Mouse (Mus musculus) cerebellum, postnatal 4 days (tissue): ENCODE data around the gene Phf20.
A peak's percentile ranks its signal among the peaks of the same experiment; 100 is the strongest.

Source experiments
- DNase-seq, 2 experiments: peaks; one replicate each; pipeline ENCODE4 v3.0.0; 2022; ENCODE audit warnings: low spot score in 2 of 2, mixed read lengths in 1 of 2

The Phf20 gene

DNA sequence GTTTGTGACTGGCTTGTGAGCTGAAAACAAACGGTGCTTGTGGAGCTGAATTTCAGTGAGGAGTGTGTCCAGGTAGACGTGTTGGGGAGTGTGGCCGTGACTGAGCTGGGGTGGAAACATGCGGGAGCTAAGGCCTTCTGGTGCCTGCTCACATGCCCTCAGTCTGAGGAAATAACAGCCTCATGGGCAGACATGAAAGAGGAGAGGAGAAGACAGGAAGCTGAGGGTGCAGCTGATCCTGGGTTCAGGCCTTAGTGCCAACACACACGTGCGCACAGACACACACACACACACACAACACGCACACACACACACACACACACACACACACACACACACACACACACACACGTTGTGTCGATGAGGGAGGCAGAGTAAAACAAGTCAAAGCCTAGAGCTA lies 71.4 kb downstream of the Phf20 start:
- no peak for DNase-seq

DNA sequence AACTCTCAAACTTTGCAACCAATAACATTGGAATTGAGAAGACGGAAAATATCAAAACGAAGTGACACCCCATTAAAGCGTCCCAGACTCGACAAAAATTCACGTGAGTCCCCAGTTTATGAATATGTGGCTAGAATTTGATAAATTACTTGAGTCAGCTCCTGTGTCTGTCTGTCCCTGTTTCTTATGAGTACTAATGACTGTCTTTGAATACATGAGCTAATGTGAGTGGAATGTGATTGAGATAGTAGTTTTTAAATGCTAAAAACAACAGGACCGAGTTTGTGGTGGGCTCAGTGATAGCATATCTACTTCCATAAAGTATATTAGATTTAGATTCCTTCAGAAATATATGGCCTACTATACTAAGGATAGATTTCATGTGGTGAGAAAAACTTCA lies 76.3 kb downstream of the Phf20 start:
- DNase-seq, result no peak

DNA sequence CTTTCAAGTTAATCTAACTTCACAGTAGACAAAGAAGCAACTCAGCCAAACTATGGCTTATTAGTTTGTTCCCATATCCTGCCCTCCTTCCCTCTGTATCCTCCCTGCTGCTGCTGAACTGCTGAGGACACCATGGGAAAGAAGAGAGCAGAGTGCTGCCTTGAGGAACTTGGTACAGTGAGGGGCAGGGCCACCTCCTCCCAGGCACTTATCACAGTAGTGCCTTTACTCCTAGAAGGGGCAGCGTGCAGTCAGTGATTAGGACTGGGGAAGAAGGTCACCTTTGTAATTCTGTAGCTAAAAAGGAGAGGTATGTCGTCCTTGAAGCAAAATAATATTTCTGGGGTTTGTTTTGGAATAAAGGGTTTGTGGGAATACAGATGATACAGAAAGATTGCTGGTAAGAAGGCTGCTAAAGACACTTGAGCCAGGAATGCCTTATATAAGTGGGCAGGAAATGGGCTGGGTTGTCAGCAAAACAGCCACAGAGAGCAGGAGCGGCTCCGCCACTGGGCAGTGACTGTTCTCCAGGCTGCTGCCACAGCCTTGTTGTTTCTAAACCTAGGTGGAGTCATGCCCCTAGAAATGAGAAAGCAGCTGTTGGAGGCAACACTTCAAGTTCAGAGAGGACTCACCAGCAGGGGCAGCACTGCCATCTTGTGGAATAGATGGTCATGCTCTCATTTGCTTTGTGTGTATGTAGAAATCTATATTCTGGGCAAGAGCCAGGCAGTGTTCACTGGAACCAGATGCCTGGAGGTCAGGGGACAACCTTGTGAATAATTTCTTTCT lies 82.2 kb downstream of the Phf20 start:
- DNase-seq, result peak; percentile 65 to 75

DNA sequence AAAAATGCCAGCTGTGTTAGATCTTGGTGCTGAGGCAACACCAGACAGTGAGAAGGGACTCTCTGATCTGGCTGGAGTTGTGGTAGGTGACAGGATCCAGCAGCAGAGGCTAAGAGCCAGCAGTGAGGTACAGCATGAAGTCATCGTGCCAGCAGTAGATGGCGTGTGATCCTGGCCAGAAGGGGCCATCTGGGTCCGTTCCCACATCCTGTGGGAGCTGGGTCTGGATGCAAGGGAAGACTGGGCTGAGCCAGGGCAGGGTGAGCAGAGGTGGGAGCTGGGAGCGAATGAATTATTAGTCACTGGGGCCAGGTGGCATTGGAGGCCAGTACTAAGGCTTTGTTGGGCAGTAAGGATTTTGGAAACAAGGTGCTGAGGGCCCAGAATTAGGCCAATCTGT lies 85.0 kb downstream of the Phf20 start:
- no peak for DNase-seq

- no peak for DNase-seq
Observed at GRCm38 (mm10) chr2:156285161-156285560, 88.9 kb downstream of the Phf20 start.

DNA sequence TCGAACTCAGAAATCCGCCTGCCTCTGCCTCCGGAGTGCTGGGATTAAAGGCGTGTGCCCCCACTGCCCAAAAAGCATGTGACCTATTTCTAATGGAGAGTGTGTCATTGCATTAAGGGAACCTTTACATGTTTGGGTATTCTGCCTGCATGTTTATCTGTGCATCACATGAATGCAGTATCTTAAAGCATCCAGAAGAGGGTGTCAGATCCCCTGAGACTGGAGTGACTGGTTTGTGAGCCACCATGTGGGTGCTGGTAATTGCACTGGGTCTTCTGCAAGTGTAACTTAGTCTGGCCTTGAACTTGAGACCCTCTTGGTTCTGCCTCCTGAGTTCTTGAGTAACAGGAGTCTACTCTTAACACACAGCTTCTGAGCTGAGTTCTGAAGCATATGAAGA lies 90.5 kb downstream of the Phf20 start:
- no peak for DNase-seq

- no peak for DNase-seq
Observed at GRCm38 (mm10) chr2:156288222-156288621, 92.0 kb downstream of the Phf20 start.

GRCm38 (mm10) chr2:156289552-156290160 lies 93.4 kb downstream of the Phf20 start:
- DNase-seq, result no peak

DNA sequence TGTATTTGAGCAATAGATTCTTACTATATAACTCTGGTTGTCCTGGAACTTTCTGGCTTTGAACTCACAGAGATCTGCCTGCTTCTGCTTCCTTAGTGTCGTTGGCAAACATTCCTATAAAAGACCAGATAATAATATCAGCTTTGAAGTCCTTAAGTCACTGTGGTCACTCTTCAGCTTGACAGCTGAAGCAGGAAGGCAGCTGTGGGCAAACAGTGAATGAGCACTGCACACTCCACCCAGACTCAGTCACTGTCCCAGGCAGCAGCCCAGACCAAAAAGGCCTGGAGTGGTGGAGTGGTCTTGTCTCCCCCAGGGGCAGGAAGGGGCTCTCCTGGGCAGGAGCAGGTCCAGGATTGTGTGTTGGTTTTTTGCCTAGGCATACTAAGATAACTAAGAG lies 95.7 kb downstream of the Phf20 start:
- no peak for DNase-seq

DNA sequence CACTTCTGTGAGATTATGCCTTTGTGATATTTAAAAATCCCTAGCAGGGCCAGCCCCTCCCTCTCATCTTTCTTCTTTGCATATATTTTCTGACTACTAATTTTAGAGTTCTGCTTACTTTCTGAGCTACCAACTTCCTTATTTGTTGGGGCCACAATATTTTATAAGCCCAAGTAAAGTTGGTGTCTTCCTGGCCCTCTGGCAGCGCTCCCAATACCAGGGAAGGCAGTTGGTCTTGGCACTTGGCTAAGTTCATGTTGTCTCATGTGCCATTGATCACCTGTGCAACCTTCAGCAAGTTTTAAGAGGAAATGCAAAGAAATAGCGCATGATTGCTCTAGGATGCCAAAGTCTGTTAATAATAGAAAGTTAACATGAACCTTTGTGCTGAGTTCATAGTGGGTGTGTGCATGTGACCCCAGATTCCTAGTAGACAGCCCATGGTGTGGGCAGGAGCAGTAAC lies 99.4 kb downstream of the Phf20 start:
- no peak for DNase-seq

DNA sequence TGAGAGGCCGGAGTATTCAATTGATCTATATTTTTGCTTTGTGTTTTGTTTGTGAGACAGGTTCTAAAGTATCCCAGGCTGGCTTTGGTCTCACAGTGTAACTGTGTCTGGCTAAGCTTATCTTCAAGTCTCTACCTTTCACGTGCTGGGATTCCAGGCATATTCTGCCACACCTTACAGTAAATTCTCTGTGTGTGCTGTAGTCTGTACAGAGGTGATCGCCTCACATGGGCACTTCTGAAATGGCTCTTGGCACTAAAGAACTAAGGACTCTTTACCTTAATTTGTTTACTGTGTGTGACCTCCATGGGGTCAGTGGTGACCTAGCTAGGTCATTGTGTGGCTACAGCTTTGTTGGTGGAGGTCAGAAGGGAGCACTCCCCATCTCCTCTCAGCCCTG lies 99.9 kb downstream of the Phf20 start:
- no peak for DNase-seq

- DNase-seq, result no peak
Observed at GRCm38 (mm10) chr2:156297653-156298052, 101.4 kb downstream of the Phf20 start.

DNA sequence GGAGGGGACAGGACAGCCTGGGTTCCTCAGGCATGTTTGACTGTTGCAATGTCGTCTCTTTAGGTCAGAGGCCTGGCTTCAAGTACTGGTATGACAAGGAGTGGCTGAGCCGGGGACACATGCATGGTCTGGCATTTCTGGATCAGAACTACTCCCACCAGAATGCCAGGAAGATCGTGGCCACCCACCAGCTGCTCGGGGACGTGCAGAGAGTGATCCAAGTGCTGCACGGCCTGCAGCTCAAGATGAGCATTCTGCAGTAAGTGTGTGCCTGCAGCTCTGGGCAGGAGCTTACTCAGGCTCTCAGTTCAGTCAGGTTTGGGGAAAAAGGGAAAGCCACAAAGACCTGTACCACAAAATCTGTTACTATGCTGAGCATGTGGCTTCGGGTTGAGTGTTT lies 102.2 kb downstream of the Phf20 start:
- no peak for DNase-seq

DNA sequence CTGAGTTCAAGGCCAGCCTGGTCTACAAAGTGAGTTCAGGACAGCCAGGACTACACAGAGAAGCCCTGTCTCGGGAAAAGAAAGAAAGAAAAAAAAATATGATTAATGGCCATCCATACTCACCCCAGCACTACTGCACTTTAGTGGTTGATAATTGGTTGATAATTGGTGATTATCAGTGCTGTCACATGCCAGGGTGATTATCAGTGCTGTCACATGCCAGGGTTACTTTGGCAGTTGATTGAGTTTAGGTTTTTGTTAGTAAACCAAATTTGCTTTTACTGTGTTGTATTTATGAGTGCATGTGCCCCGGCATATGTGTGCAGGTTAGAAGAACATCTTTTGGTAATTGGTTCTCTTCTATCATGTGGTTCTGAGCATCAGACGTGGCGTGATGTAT lies 105.8 kb downstream of the Phf20 start:
- no peak for DNase-seq

GRCm38 (mm10) chr2:156304351-156304750 lies 108.1 kb downstream of the Phf20 start:
- DNase-seq, result no peak

GRCm38 (mm10) chr2:156305818-156306217 lies 109.6 kb downstream of the Phf20 start:
- peak in 1 of 2 experiments; percentile 10 for DNase-seq

DNA sequence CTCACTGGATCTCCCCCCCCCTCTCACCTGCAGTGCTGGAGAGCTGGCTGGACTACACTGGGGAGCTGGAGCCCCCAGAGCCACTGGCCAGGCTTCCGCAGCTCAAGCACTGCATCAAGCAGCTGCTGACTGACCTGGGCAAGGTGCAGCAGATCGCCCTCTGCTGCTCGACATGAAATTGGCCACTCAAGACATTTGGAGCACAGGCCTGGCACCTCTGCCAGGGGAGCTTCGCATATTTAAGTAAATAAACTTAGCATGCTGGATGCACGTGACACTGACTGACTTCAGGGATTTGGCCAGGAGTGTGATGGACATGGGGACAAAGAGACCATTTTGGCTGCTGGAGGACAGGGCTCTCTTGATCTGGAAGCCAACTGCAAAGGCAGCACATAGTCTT lies 111.0 kb downstream of the Phf20 start:
- no peak for DNase-seq

DNA sequence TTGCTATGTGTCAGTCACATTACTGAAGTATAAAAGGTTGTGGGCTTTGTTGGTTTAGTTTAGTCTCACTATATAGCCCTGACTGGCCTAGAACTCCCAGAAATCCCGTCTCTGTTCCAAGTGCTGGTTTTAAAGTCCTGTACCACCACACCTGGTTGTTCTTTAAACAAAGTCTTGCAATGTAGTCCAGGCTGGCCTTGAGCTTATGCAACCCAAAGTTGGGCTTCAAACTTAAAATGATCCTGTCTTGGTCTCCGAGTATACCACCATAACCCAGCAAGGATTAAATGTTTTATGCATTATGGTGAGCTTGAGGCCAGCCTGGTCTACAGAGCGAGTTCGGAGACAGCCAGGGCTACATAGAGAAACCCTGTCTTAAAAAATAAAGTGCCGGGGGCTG lies 113.7 kb downstream of the Phf20 start:
- no peak for DNase-seq

DNA sequence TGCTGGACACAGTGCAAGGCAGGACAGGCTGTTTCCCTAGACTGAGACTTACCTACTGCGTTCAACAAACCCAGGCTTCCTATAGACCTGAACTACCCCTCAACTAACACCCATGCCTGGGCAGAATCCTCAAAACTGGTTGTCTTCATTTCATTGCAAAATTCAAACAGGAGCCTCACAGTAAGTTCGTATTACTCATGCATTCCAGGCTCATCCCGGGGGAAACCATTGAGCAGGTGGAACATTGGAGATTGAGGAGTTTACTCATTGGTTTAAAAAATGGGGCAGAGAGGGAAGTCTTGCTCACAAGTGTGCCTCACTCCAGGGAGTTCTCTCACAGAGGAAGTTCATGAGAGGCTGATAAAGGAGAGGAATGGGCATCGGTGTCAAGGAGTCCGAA lies 114.2 kb downstream of the Phf20 start:
- DNase-seq, result no peak

DNA sequence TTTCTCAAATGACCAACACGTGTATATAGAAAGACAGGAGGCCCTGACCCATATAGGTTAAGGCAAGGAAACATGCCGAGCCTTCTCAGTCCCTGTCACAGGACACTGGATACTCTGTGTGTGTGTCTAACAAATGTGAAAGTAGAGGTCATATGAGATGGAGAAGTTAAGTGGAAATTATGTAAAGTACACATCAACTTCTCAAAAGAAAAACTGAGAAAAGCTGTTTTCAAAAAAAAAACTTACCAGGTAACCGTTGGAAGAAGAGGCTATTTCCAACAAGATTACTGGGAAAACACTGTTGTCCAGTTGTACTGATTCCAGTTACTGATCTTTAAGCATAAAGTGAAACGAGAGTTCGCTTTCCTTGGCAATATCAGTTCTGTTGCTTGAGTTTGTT lies 114.7 kb downstream of the Phf20 start:
- DNase-seq, result no peak

- DNase-seq, result no peak
Observed at GRCm38 (mm10) chr2:156311441-156311840, 115.2 kb downstream of the Phf20 start.

- peak; percentile 31 to 53 for DNase-seq
Observed at GRCm38 (mm10) chr2:156311841-156312291, 115.6 kb downstream of the Phf20 start.

GRCm38 (mm10) chr2:156312297-156312897 lies 116.1 kb downstream of the Phf20 start, which contains the start of the genes Cnbd2 and Scand1:
Cnbd2 (plus strand) TSS chr2:156312299.
Scand1 (minus strand) TSS chr2:156312704.
- DNase-seq, result peak; percentile 51 to 78
